Mouse (Mus musculus) lung, postnatal 0 days (tissue): ENCODE data around the gene Cyp2e1.

Experiments used
- CTCF ChIP-seq: IDR thresholded peaks from 2 replicates; pipeline ENCODE4 v1.5.1; 2016; ENCODE audit warnings: antibody characterized with exemption, mild to moderate bottlenecking
- EP300 ChIP-seq: IDR thresholded peaks from 2 replicates; pipeline ENCODE4 v1.6.1; 2016; ENCODE audit warnings: antibody characterized with exemption, mild to moderate bottlenecking, control low read depth

- TF ChIP-seq EP300: no peak
- no peak for TF ChIP-seq CTCF
Measured at GRCm38 (mm10) chr7:140754556-140754955, 9.0 kb upstream of the Cyp2e1 start.
